ENCODE assay signal across 16 mouse cellular contexts in the genomic region with DNA sequence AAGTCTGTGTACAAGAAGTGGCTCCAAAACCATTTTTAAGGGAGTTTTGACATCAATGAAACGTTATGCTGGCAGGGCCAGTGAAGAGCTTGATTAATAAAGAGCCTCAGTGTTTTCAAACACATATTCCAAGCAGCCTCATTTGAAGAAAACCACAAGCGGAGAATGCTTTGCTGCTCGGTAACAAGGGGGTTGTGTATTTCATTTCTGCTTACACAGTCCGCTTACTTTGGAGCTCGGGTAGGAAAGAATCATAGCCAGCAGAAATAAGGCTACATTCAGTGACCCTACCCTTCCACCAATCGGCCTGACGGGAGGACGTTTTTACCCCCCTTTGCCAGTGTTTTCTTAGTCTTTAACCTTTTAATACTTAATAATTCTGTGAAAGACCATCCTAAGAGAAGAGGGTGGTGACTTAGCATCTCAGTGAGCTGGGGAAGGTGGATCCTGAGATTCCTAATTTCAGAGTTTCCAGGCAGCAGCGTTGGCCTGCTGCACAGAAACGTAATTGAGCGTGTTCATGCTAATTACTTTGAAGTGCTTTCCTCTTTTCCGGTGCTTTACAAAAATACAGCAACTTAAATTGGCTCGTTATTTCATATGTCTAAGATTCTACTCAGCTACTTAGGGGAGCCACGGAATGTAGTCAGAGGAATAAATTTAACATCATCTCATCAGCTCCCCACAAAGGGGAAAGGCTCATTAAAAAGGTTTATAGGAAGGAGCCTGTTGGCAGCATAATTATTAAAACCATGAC.
DNase-seq lines count a peak whose midpoint lies in the region; ATAC-seq lines count a peak whose summit lies in the region.
"Had no signal": no experiment of that assay in that cellular context is flagged by ENCODE, and none has a peak within 500 bp of the region (broad histone marks: within the 10 kb centered on the region; RNA-seq: fewer than 3 reads in every experiment).

No protein-coding gene starts in this region.

- peak; percentile 5 to 21 for DNase-seq in left cerebral cortex, postnatal 14 days (ENCODE audit: low spot score in 2 of 2)
- no peak for DNase-seq in left cerebral cortex, adult 18-20 months (ENCODE audit: low spot score in 2 of 2)
- DNase-seq in right cerebral cortex, adult 2 months (ENCODE audit: low spot score in 2 of 2) = peak; percentile 3 to 12
- DNase-seq in right cerebral cortex, postnatal 14 days = no peak
- DNase-seq in spleen, postnatal 4 days (ENCODE audit: low spot score in 2 of 2) = no peak
- no peak for DNase-seq in heart, adult 9 months (ENCODE audit: low spot score in 2 of 2)
- DNase-seq: adrenal gland, postnatal 25 days; cerebellum, adult 9-11 months; kidney, adult 9 months; right cerebral cortex, postnatal 25 days; thymus, postnatal 4 days had no signal

- no peak overlapping the region for H3K4me3 ChIP-seq in forebrain, embryonic 12.5 days (replicated peaks)
- no peak overlapping the region for H3K4me3 ChIP-seq in midbrain, embryonic 16.5 days (ENCODE audit: low read depth, low read length)
- H3K4me3 ChIP-seq: liver, embryonic 15.5 days; myocyte had no signal

- peak overlapping the region; percentile 30 for H3K4me2 ChIP-seq in forebrain, embryonic 12.5 days
- no peak overlapping the region for H3K4me2 ChIP-seq in midbrain, embryonic 16.5 days (ENCODE audit: low read length)
- H3K4me2 ChIP-seq: liver, embryonic 15.5 days had no signal

- WGBS in forebrain, embryonic 12.5 days = 24% methylated on average over 14 of the region's 14 CpGs
- WGBS in midbrain, embryonic 16.5 days = 42% methylated on average over 14 of the region's 14 CpGs

- ATAC-seq in forebrain, embryonic 12.5 days (ENCODE audit: low FRiP score) = peak; percentile 73; the same call in 1 of the 2 replicates
- peak; percentile 21; the same call in 1 of the 2 replicates for ATAC-seq in midbrain, embryonic 16.5 days
- ATAC-seq: lung, postnatal 0 days had no signal

- H3K9ac ChIP-seq in forebrain, embryonic 12.5 days = no peak overlapping the region
- H3K9ac ChIP-seq in midbrain, embryonic 16.5 days (ENCODE audit: low read depth, low read length) = no peak overlapping the region
- H3K9ac ChIP-seq: liver, embryonic 15.5 days had no signal

- H3K27ac ChIP-seq in forebrain, embryonic 12.5 days = peak overlapping the region; percentile 21; the same call in 1 of the 2 replicates
- no peak overlapping the region for H3K27ac ChIP-seq in midbrain, embryonic 16.5 days (ENCODE audit: low read length)
- H3K27ac ChIP-seq: liver, embryonic 15.5 days had no signal

- no peaks in the 10 kb centered on the region for H3K36me3 ChIP-seq in forebrain, embryonic 12.5 days (replicated peaks)
- H3K36me3 ChIP-seq in midbrain, embryonic 16.5 days (ENCODE audit: control insufficient read depth, insufficient read depth, low read length) = no peaks in the 10 kb centered on the region
- H3K36me3 ChIP-seq: liver, embryonic 15.5 days had no signal

- intact Hi-C loops in left cerebral cortex, postnatal 14 days (cut with DNase I) = no loop called here

- no peaks in the 10 kb centered on the region for H3K9me3 ChIP-seq in forebrain, embryonic 12.5 days
- no peaks in the 10 kb centered on the region for H3K9me3 ChIP-seq in midbrain, embryonic 16.5 days (replicated peaks; ENCODE audit: control insufficient read depth, low read length, poor library complexity, severe bottlenecking)
- H3K9me3 ChIP-seq: liver, embryonic 15.5 days had no signal

- H3K27me3 ChIP-seq in forebrain, embryonic 12.5 days = no peaks in the 10 kb centered on the region
- H3K27me3 ChIP-seq in midbrain, embryonic 16.5 days (ENCODE audit: control insufficient read depth, insufficient read depth, low read depth, low read length) = no peaks in the 10 kb centered on the region
- H3K27me3 ChIP-seq: liver, embryonic 15.5 days had no signal

- no peaks in the 10 kb centered on the region for H3K4me1 ChIP-seq in forebrain, embryonic 12.5 days
- no peaks in the 10 kb centered on the region for H3K4me1 ChIP-seq in midbrain, embryonic 16.5 days (ENCODE audit: control insufficient read depth, insufficient read depth, low read length)
- H3K4me1 ChIP-seq: liver, embryonic 15.5 days had no signal

Comparison
In these comparisons a context has a peak if more than half of its experiments do, and no peak if none do; other contexts are left out.
1. DNase-seq: peak in left cerebral cortex, postnatal 14 days (2 of 2) and right cerebral cortex, adult 2 months (2 of 2); none in left cerebral cortex, adult 18-20 months (0 of 2), right cerebral cortex, postnatal 14 days (single experiment), spleen, postnatal 4 days (0 of 2) and heart, adult 9 months (0 of 2).